Mouse (Mus musculus): ENCODE measurements around the gene P4ha1. TPM values are rescaled to one million over a fixed set of nuclear protein-coding genes. Genes with fewer than 3 reads are reported as not detected.

P4ha1 gene
- 27.9 and 31.3 TPM in 2 replicates for polyA plus RNA-seq (2015; fragmentation: Nextera tagmentation; extraction: Ambion mirVana)

DNA sequence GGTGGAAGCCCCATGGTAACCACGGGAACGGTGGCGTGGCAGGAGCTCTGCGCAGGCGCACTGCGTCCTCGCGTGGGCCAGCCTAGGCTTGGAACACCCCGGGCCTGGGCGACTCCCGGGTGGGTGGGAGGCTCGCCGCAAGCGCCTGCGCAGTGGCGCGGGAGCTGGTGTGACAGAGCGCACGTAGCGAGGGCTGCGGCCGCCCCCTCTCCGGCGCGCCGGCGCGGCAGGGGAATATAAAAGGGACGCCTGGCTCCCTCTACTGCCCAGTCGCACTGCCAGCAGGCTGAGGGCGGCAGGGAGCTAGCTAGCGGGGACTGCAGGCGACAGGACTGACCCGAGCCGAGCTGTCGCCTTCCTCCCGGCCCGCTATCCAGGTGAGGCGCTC is at the start of gene P4ha1:
Gene P4ha1, plus strand, starts transcription at position 197 of the 388 bp plus-strand sequence.
- H3K9me3 ChIP-seq (replicated peaks; ENCODE audit: low read length): no peaks in the 10 kb centered on the region
- H3K27me3 ChIP-seq (ENCODE audit: insufficient read depth, low read length): no peaks in the 10 kb centered on the region
- WGBS: under 1% methylated on average over 37 of the region's 39 CpGs
- H3K9ac ChIP-seq (ENCODE audit: low read depth, low read length): peak within 1 kb of the TSS; percentile 84
- H3K36me3 ChIP-seq (ENCODE audit: insufficient read depth, low read length): no peaks in the 10 kb centered on the region
- TF ChIP-seq CTCF (IDR thresholded peaks at IDR 0.05; ENCODE audit: low read depth): peak; percentile 80
- H3K4me2 ChIP-seq (ENCODE audit: low read length): peak within 1 kb of the TSS; percentile 93
- H3K4me1 ChIP-seq (replicated peaks; ENCODE audit: insufficient read depth, low read length): peaks cover 13% of the 10 kb centered on the region; the same call in 1 of the 2 replicates
- H3K4me3 ChIP-seq (replicated peaks; ENCODE audit: low read depth, low read length): peak within 1 kb of the TSS; percentile 76
- ATAC-seq (replicated peaks; ENCODE audit: low FRiP score, low read depth): peak; percentile 99
- H3K27ac ChIP-seq: peak within 1 kb of the TSS; percentile 95
- DNase-seq (ENCODE audit: low spot score): peak; percentile 98

DNA sequence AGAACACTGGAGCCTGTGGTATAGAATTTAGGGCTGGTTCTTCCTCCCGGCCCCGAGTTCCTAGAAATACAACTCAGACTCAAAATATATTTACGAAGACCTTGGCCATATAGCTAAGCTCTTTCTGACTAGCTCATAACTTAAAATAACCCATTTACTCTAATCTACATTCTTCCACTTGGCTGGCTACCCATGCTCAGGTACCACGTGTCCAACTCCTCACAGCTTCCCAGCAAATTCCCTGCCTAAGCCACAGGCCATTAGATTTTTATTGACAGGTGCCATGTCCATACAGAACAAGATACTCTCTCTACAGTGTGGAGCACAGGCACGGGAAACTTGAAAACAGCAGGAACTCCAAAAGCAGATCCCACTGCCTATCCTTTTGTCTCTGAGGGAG is 47.4 kb upstream of the P4ha1 start:
- Histone ChIP-seq H3K9ac (ENCODE audit: low read depth, low read length) (no peak overlapping the region), H3K27me3 (ENCODE audit: insufficient read depth, low read length) (no peaks in the 10 kb centered on the region), H3K4me3 (replicated peaks; ENCODE audit: low read depth, low read length) (no peak overlapping the region), H3K9me3 (replicated peaks; ENCODE audit: low read length) (no peaks in the 10 kb centered on the region), H3K36me3 (ENCODE audit: insufficient read depth, low read length) (no peaks in the 10 kb centered on the region), H3K27ac (no peak overlapping the region), H3K4me1 (replicated peaks; ENCODE audit: insufficient read depth, low read length) (0 out of 2 replicates have a peak, but pooled peaks cover 8% of the 10 kb centered on the region), H3K4me2 (ENCODE audit: low read length) (no peak overlapping the region)
- DNase-seq (ENCODE audit: low spot score) (no peak), ATAC-seq (replicated peaks; ENCODE audit: low FRiP score, low read depth) (no peak)
- WGBS: 81% methylated on average over 5 of the region's 5 CpGs
- no peak for TF ChIP-seq CTCF (IDR thresholded peaks at IDR 0.05; ENCODE audit: low read depth)

DNA sequence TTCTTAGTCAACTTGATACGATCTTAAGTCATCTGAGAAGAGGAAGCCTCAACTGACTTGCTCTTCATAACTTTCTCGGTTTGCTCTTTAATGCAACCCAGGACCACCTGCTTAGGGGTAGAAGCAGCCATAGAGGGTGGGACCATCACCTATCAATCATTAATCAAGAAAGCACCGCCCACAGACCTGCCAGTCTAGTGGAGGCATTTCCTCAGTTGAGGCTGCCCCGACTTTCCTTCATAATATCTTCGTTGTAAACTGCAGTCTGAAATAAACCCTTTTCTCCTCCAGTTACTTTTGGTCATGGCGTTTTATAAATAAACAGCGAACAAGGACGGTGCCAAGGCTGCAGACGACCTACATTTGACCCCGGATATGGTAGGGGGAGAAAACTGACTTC is 46.0 kb upstream of the P4ha1 start:
- no peak for TF ChIP-seq CTCF (IDR thresholded peaks at IDR 0.05; ENCODE audit: low read depth)
- Histone ChIP-seq H3K27me3 (ENCODE audit: insufficient read depth, low read length) (no peaks in the 10 kb centered on the region), H3K27ac (no peak overlapping the region), H3K4me1 (replicated peaks; ENCODE audit: insufficient read depth, low read length) (0 out of 2 replicates have a peak, but pooled peaks cover 8% of the 10 kb centered on the region), H3K36me3 (ENCODE audit: insufficient read depth, low read length) (no peaks in the 10 kb centered on the region), H3K4me3 (replicated peaks; ENCODE audit: low read depth, low read length) (no peak overlapping the region), H3K4me2 (ENCODE audit: low read length) (peak overlapping the region; percentile 28), H3K9ac (ENCODE audit: low read depth, low read length) (no peak overlapping the region), H3K9me3 (replicated peaks; ENCODE audit: low read length) (no peaks in the 10 kb centered on the region)
- DNase-seq (ENCODE audit: low spot score): peak; percentile 47
- 15% methylated on average over 10 of the region's 10 CpGs for WGBS
- peak; percentile 59; the same call in 1 of the 2 replicates for ATAC-seq (replicated peaks; ENCODE audit: low FRiP score, low read depth)

DNA sequence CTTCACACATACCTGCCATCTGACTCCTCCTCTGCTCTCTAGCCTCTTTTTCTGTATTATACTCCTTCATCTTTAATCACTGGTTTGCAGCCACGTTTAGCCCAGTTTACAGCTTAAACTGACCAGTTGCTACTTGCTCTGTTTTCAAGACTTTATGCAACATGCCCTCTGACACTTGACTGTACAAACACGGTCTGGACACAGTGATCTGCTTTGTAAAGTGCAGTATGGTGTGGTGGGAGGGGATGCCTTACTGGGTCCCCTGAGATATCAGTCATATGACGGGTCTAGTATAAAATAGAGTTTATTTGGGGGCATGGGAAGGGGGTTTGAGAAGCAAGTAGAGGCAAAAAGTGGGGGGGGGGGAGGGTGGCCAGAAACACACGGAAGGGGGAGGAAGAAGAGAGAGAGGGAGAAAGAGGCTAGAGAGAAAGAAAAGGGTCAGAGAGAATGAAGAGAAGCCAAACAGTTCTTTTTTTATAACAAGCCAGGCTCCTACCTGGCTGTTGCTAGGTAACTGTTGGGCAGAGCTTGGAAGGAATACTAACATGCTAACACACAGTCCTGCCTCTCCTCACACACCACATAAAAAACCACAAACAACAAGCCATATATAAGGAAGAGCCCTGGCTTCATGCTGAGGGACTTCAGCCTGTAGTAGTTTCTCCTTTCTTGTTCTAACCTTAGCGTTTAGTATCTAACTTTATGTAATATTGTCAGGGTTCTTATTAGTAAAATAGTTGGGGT is 45.2 kb upstream of the P4ha1 start:
- Histone ChIP-seq H3K9me3 (replicated peaks; ENCODE audit: low read length) (no peaks in the 10 kb centered on the region), H3K27ac (no peak overlapping the region), H3K4me1 (replicated peaks; ENCODE audit: insufficient read depth, low read length) (0 out of 2 replicates have a peak, but pooled peaks cover 8% of the 10 kb centered on the region), H3K4me3 (replicated peaks; ENCODE audit: low read depth, low read length) (no peak overlapping the region), H3K27me3 (ENCODE audit: insufficient read depth, low read length) (no peaks in the 10 kb centered on the region), H3K4me2 (ENCODE audit: low read length) (no peak overlapping the region), H3K9ac (ENCODE audit: low read depth, low read length) (no peak overlapping the region), H3K36me3 (ENCODE audit: insufficient read depth, low read length) (no peaks in the 10 kb centered on the region)
- no peak for TF ChIP-seq CTCF (IDR thresholded peaks at IDR 0.05; ENCODE audit: low read depth)
- WGBS: 45% methylated on average over 4 of the region's 5 CpGs
- no peak for ATAC-seq (replicated peaks; ENCODE audit: low FRiP score, low read depth)
- DNase-seq (ENCODE audit: low spot score): no peak

DNA sequence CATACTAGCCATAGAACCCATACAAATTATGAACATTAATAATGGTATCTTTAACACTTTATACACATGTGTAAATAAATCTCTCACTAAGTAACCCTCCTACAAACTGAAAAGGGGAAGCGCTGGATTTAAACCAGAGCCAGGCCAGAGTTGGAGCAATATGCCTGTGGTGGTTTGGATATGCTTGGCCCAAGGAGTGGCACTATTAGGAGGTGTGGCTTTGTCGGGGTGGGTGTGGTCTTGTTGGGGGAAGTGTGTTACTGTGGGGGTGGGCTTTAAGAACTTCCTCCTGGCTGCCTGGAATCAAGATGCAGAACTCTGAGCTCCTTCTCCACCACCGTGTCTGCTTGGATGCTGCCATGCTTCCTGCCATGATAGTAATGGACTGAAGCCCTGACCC is 39.9 kb upstream of the P4ha1 start:
- H3K27me3 ChIP-seq (ENCODE audit: insufficient read depth, low read length): no peaks in the 10 kb centered on the region
- H3K9me3 ChIP-seq (replicated peaks; ENCODE audit: low read length): no peaks in the 10 kb centered on the region
- 61% methylated on average over 3 of the region's 3 CpGs for WGBS
- ATAC-seq (replicated peaks; ENCODE audit: low FRiP score, low read depth): no peak
- H3K36me3 ChIP-seq (ENCODE audit: insufficient read depth, low read length): no peaks in the 10 kb centered on the region
- TF ChIP-seq CTCF (IDR thresholded peaks at IDR 0.05; ENCODE audit: low read depth): no peak
- no peak overlapping the region for H3K27ac ChIP-seq
- no peak overlapping the region for H3K9ac ChIP-seq (ENCODE audit: low read depth, low read length)
- H3K4me3 ChIP-seq (replicated peaks; ENCODE audit: low read depth, low read length): no peak overlapping the region
- no peak overlapping the region for H3K4me2 ChIP-seq (ENCODE audit: low read length)
- H3K4me1 ChIP-seq (replicated peaks; ENCODE audit: insufficient read depth, low read length): no peaks in the 10 kb centered on the region
- no peak for DNase-seq (ENCODE audit: low spot score)

DNA sequence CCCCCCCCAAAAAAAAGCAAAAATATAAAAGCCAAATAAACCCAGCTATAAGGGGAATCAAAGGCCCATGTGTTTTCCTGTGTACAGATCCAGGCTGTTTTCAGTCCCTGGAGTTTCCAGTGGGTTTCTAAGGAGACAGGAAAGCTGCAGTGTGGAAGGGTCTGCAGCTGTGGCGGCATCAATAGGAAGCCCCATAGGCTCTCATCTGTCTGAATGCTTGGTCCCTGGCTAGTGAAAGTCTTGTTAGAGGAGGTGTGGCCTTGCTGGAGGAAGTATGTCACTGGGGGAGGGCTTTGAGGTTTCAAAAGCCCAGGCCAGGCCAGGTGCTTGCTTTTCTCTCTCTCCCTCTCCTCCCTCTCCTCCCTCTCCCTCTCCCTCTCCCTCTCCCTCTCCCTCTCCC is 39.3 kb upstream of the P4ha1 start:
- no peaks in the 10 kb centered on the region for H3K36me3 ChIP-seq (ENCODE audit: insufficient read depth, low read length)
- no peaks in the 10 kb centered on the region for H3K9me3 ChIP-seq (replicated peaks; ENCODE audit: low read length)
- H3K4me3 ChIP-seq (replicated peaks; ENCODE audit: low read depth, low read length): no peak overlapping the region
- ATAC-seq (replicated peaks; ENCODE audit: low FRiP score, low read depth): no peak
- no peaks in the 10 kb centered on the region for H3K4me1 ChIP-seq (replicated peaks; ENCODE audit: insufficient read depth, low read length)
- no peak for DNase-seq (ENCODE audit: low spot score)
- TF ChIP-seq CTCF (IDR thresholded peaks at IDR 0.05; ENCODE audit: low read depth): no peak
- H3K4me2 ChIP-seq (ENCODE audit: low read length): no peak overlapping the region
- WGBS: 76% methylated on average over 1 of the region's 1 CpGs
- no peak overlapping the region for H3K27ac ChIP-seq
- no peaks in the 10 kb centered on the region for H3K27me3 ChIP-seq (ENCODE audit: insufficient read depth, low read length)
- no peak overlapping the region for H3K9ac ChIP-seq (ENCODE audit: low read depth, low read length)
